Mouse (Mus musculus) spleen, adult 2 months (tissue): ENCODE measurements around the gene Snx25.

Source experiments
- CTCF ChIP-seq: fragments of 200-500 bp; IDR thresholded peaks from 2 replicates; pipeline ENCODE4 v1.5.1; 2011; ENCODE audit warnings: mild to moderate bottlenecking, inconsistent platforms; ENCODE audit not compliant: insufficient read depth, insufficient read length, insufficient replicate concordance; ENCODE audit errors: extremely low read depth
- POLR2A ChIP-seq: fragments of 200-500 bp; IDR thresholded peaks from 2 replicates; pipeline ENCODE4 v1.6.1; 2011; ENCODE audit warnings: low read depth, low read length, inconsistent platforms

- TF ChIP-seq CTCF (no peak), POLR2A (no peak)
These were observed 163.8 kb downstream of the Snx25 start for GRCm38 (mm10) chr8:45988189-45988588.
